Mouse (Mus musculus) c-Kit-positive CD71-negative TER-119-negative erythroid progenitor cells, embryonic 14.5 days (primary cell): ENCODE data around the gene Eps8l2.

Experiments
- DNase-seq: peaks from one replicate; pipeline ENCODE4 v3.0.0-alpha.2; 2013; ENCODE audit warnings: low read depth

Gene Eps8l2

GRCm38 (mm10) chr7:141364349-141365048 is 25.8 kb downstream of the Eps8l2 start:
- no peak for DNase-seq

- no peak for DNase-seq
These were observed 26.4 kb downstream of the Eps8l2 start for GRCm38 (mm10) chr7:141365049-141365445.

GRCm38 (mm10) chr7:141367358-141367757 is 28.7 kb downstream of the Eps8l2 start:
- DNase-seq: no peak

- no peak for DNase-seq
These were observed 31.2 kb downstream of the Eps8l2 start for GRCm38 (mm10) chr7:141369918-141370317.

- no peak for DNase-seq
These were observed 33.4 kb downstream of the Eps8l2 start for GRCm38 (mm10) chr7:141371942-141372595.

GRCm38 (mm10) chr7:141373611-141374010 is 34.9 kb downstream of the Eps8l2 start:
- no peak for DNase-seq

GRCm38 (mm10) chr7:141374399-141374798 is 35.7 kb downstream of the Eps8l2 start:
- DNase-seq: no peak

GRCm38 (mm10) chr7:141379584-141379983 is 40.9 kb downstream of the Eps8l2 start:
- DNase-seq: no peak

- DNase-seq: no peak
These were observed 42.6 kb downstream of the Eps8l2 start for GRCm38 (mm10) chr7:141381068-141381835.

- no peak for DNase-seq
These were observed 49.3 kb downstream of the Eps8l2 start for GRCm38 (mm10) chr7:141387807-141388486.

- no peak for DNase-seq
These were observed 49.9 kb downstream of the Eps8l2 start for GRCm38 (mm10) chr7:141388487-141389109.

- no peak for DNase-seq
These were observed 51.9 kb downstream of the Eps8l2 start for GRCm38 (mm10) chr7:141390326-141391259.

- DNase-seq: peak; percentile 98
These were observed 53.2 kb downstream of the Eps8l2 start, which contains the start of gene Taldo1 for GRCm38 (mm10) chr7:141391625-141392551. TSS of gene Taldo1 (plus strand) at chr7:141392199.

- DNase-seq: no peak
These were observed 54.0 kb downstream of the Eps8l2 start for GRCm38 (mm10) chr7:141392552-141393222.

GRCm38 (mm10) chr7:141394158-141394557 is 55.5 kb downstream of the Eps8l2 start:
- DNase-seq: no peak

GRCm38 (mm10) chr7:141394771-141395170 is 56.1 kb downstream of the Eps8l2 start:
- peak; percentile 82 for DNase-seq

- DNase-seq: no peak
These were observed 56.7 kb downstream of the Eps8l2 start for GRCm38 (mm10) chr7:141395348-141395747.

- DNase-seq: no peak
These were observed 64.6 kb downstream of the Eps8l2 start for GRCm38 (mm10) chr7:141403305-141403704.

- no peak for DNase-seq
These were observed 66.8 kb downstream of the Eps8l2 start for GRCm38 (mm10) chr7:141405466-141405865.
